Mouse (Mus musculus) neural tube, embryonic 15.5 days (tissue): ENCODE results near the gene Lsamp. TPM values are rescaled to one million over a fixed set of nuclear protein-coding genes. Genes with fewer than 3 reads are reported as not detected.

Experiments
- ATAC-seq: fragments of 200-750 bp; cut with Nextera tagmentation; 2 replicates; pipeline ENCODE4 v1.8.0; 2017; ENCODE audit warnings: mild to moderate bottlenecking, moderate TSS enrichment, moderate library complexity; ENCODE audit not compliant: low FRiP score
- H3K27ac ChIP-seq: fragments of 300-500 bp; sonication (generic); replicated peaks from 2 replicates; pipeline ENCODE4 v1.5.1; 2015; ENCODE audit warnings: mild to moderate bottlenecking, inconsistent platforms
- H3K27me3 ChIP-seq: fragments of 300-500 bp; sonication (generic); replicated peaks from 2 replicates; pipeline ENCODE4 v1.6.1; 2015; ENCODE audit warnings: inconsistent platforms
- H3K36me3 ChIP-seq: fragments of 300-500 bp; sonication (generic); 2 replicates; pipeline ENCODE4 v1.6.1; 2015; ENCODE audit warnings: inconsistent platforms
- H3K4me1 ChIP-seq: fragments of 300-500 bp; sonication (generic); 2 replicates; pipeline ENCODE4 v1.6.1; 2015; ENCODE audit warnings: inconsistent platforms
- H3K4me2 ChIP-seq: fragments of 300-500 bp; sonication (generic); 2 replicates; pipeline ENCODE4 v1.6.1; 2015; ENCODE audit warnings: inconsistent platforms, mild to moderate bottlenecking, moderate library complexity
- H3K4me3 ChIP-seq: fragments of 300-500 bp; sonication (generic); replicated peaks from 2 replicates; pipeline ENCODE4 v1.5.1; 2015; ENCODE audit warnings: mild to moderate bottlenecking, inconsistent platforms
- H3K9ac ChIP-seq: fragments of 300-500 bp; sonication (generic); replicated peaks from 2 replicates; pipeline ENCODE4 v1.6.1; 2015; ENCODE audit warnings: mild to moderate bottlenecking, inconsistent platforms
- H3K9me3 ChIP-seq: fragments of 300-500 bp; sonication (generic); replicated peaks from 2 replicates; pipeline ENCODE4 v1.6.1; 2016; ENCODE audit warnings: inconsistent platforms
- WGBS: fragments of 180-500 bp; shearing (Covaris S2); methylation state at CpG from one replicate; pipeline ENCODE4 v1.1.7; 2015; ENCODE audit warnings: mixed read lengths; 5-methylcytosine and 5-hydroxymethylcytosine counted together
- polyA plus RNA-seq: library from polyadenylated mRNA; unstranded; fragments of >200 nt; fragmentation: Nextera tagmentation; extraction: Ambion mirVana; gene quantifications from 2 replicates; pipeline ENCODE4 v1.2.1, GENCODE M21; 2015

The Lsamp gene
- polyA plus RNA-seq, 1 experiment from 2014 or later: 124 TPM

DNA sequence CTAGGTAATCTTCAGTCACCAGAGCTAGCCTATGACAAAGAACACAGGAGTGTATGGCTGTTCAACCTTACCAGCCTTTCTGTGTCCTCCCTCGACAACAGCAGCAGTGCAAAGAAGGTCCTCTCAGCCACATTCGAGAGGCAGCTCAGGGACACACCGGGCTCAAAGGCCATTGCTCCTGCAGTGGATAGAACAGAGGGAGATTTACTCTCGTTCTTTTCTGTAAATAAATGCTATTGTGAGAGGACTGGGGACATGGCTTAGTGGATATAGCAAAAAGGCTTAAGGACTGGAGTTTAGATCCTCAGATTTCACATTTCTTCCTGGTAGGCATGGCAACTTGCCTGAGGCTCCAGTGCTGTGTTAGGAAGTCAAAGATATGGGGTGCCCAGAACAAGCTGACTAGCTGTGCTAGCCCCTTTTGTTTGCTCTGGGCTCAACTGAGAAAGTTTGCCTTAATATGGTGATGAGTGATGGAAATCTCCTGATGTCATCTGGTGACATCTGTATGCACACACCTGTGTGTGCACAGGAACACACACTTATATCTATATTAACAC, 913.7 kb downstream of the Lsamp start:
- H3K9me3 ChIP-seq: no peaks in the 10 kb centered on the region
- 53% methylated on average over 4 of the region's 4 CpGs for WGBS
- H3K4me2 ChIP-seq: no peak overlapping the region
- H3K27me3 ChIP-seq: no peaks in the 10 kb centered on the region
- no peaks in the 10 kb centered on the region for H3K36me3 ChIP-seq
- no peak for ATAC-seq
- no peak overlapping the region for H3K4me3 ChIP-seq
- H3K27ac ChIP-seq: no peak overlapping the region
- H3K9ac ChIP-seq: no peak overlapping the region
- H3K4me1 ChIP-seq: no peaks in the 10 kb centered on the region

- Histone ChIP-seq H3K27ac (no peak overlapping the region), H3K4me3 (no peak overlapping the region), H3K27me3 (no peaks in the 10 kb centered on the region), H3K36me3 (no peaks in the 10 kb centered on the region), H3K4me2 (no peak overlapping the region), H3K4me1 (no peaks in the 10 kb centered on the region), H3K9ac (no peak overlapping the region), H3K9me3 (no peaks in the 10 kb centered on the region)
- no peak for ATAC-seq
- WGBS: 73% methylated on average over 1 of the region's 1 CpGs
These were observed 923.7 kb downstream of the Lsamp start for GRCm38 (mm10) chr16:40907892-40908291.

DNA sequence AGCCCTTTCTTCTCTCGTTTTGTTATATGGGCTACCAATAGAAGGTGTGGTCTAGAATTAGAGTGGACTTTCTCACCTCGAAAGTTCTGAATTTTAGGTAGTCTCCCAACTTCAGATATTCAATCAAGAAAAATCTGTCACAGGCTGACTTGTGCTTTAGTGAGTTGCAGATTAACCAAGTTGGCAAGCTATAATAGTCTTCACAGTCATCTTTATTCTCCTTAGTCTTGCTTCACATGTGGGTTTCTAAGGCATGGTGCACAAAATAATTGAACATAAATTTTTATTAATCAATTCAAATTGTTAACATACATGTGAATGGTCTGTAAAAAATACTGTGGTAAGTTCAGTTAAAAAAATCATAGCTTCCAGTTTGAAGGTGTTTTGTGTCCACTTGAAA, 930.0 kb downstream of the Lsamp start:
- no peaks in the 10 kb centered on the region for H3K27me3 ChIP-seq
- H3K36me3 ChIP-seq: no peaks in the 10 kb centered on the region
- no peaks in the 10 kb centered on the region for H3K4me1 ChIP-seq
- WGBS: 85% methylated on average over 2 of the region's 2 CpGs
- no peaks in the 10 kb centered on the region for H3K9me3 ChIP-seq
- no peak overlapping the region for H3K4me3 ChIP-seq
- H3K27ac ChIP-seq: no peak overlapping the region
- no peak overlapping the region for H3K4me2 ChIP-seq
- no peak overlapping the region for H3K9ac ChIP-seq
- ATAC-seq: no peak

DNA sequence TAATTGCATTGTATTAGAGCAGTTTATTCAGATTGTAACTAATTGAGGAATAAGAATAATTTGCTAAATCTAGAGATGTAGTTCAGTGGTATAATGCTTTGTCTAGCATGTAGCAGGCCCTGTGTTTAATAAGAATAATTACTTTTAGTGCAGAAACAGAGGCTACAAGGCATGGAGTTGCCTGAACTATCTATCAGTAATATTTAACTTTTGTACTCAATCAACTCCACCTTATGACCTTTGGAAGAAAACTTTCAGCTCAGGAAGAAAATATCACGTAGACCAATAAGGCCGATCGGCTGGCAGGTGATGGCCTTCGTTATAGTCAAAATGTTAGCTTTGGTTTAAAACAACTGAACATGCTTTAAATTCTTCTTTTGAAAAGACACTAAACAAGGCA, 946.4 kb downstream of the Lsamp start:
- H3K4me1 ChIP-seq: no peaks in the 10 kb centered on the region
- H3K4me3 ChIP-seq: no peak overlapping the region
- H3K9ac ChIP-seq: no peak overlapping the region
- ATAC-seq: no peak
- H3K36me3 ChIP-seq: no peaks in the 10 kb centered on the region
- 92% methylated on average over 4 of the region's 4 CpGs for WGBS
- no peak overlapping the region for H3K4me2 ChIP-seq
- H3K27ac ChIP-seq: no peak overlapping the region
- H3K9me3 ChIP-seq: no peaks in the 10 kb centered on the region
- no peaks in the 10 kb centered on the region for H3K27me3 ChIP-seq

GRCm38 (mm10) chr16:40942266-40942665, 958.1 kb downstream of the Lsamp start:
- ATAC-seq: no peak
- no peak overlapping the region for H3K9ac ChIP-seq
- H3K4me2 ChIP-seq: no peak overlapping the region
- H3K9me3 ChIP-seq: no peaks in the 10 kb centered on the region
- no peaks in the 10 kb centered on the region for H3K27me3 ChIP-seq
- H3K27ac ChIP-seq: no peak overlapping the region
- no peak overlapping the region for H3K4me3 ChIP-seq
- peaks cover 7% of the 10 kb centered on the region; the same call in 1 of the 2 replicates for H3K4me1 ChIP-seq
- 76% methylated on average over 3 of the region's 3 CpGs for WGBS
- H3K36me3 ChIP-seq: no peaks in the 10 kb centered on the region

GRCm38 (mm10) chr16:40945834-40946233, 961.7 kb downstream of the Lsamp start:
- ATAC-seq: 0 out of 2 replicates have a peak, but pooled peaks have one; percentile 47
- H3K27me3 ChIP-seq: no peaks in the 10 kb centered on the region
- H3K27ac ChIP-seq: peak overlapping the region; percentile 45; the same call in 1 of the 2 replicates
- 53% methylated on average over 1 of the region's 1 CpGs for WGBS
- H3K9me3 ChIP-seq: no peaks in the 10 kb centered on the region
- peaks cover 7% of the 10 kb centered on the region; the same call in 1 of the 2 replicates for H3K4me1 ChIP-seq
- H3K4me3 ChIP-seq: no peak overlapping the region
- H3K4me2 ChIP-seq: no peak overlapping the region
- H3K36me3 ChIP-seq: no peaks in the 10 kb centered on the region
- no peak overlapping the region for H3K9ac ChIP-seq

GRCm38 (mm10) chr16:40948013-40948412, 963.9 kb downstream of the Lsamp start:
- no peaks in the 10 kb centered on the region for H3K9me3 ChIP-seq
- no peak for ATAC-seq
- H3K4me3 ChIP-seq: no peak overlapping the region
- H3K4me1 ChIP-seq: peaks cover 7% of the 10 kb centered on the region; the same call in 1 of the 2 replicates
- H3K9ac ChIP-seq: no peak overlapping the region
- no peaks in the 10 kb centered on the region for H3K27me3 ChIP-seq
- no peak overlapping the region for H3K27ac ChIP-seq
- H3K36me3 ChIP-seq: no peaks in the 10 kb centered on the region
- H3K4me2 ChIP-seq: no peak overlapping the region

- WGBS: 91% methylated on average over 2 of the region's 2 CpGs
- no peak overlapping the region for H3K4me3 ChIP-seq
- H3K4me1 ChIP-seq: peaks cover 4% of the 10 kb centered on the region
- H3K36me3 ChIP-seq: no peaks in the 10 kb centered on the region
- no peak overlapping the region for H3K9ac ChIP-seq
- H3K4me2 ChIP-seq: no peak overlapping the region
- no peak overlapping the region for H3K27ac ChIP-seq
- ATAC-seq: no peak
- no peaks in the 10 kb centered on the region for H3K9me3 ChIP-seq
- no peaks in the 10 kb centered on the region for H3K27me3 ChIP-seq
These were observed 975.0 kb downstream of the Lsamp start for GRCm38 (mm10) chr16:40959211-40959610.

GRCm38 (mm10) chr16:40960586-40960985, 976.4 kb downstream of the Lsamp start:
- Histone ChIP-seq H3K4me2 (no peak overlapping the region), H3K36me3 (no peaks in the 10 kb centered on the region), H3K9me3 (no peaks in the 10 kb centered on the region), H3K4me3 (no peak overlapping the region), H3K9ac (no peak overlapping the region), H3K4me1 (peaks cover 4% of the 10 kb centered on the region), H3K27me3 (no peaks in the 10 kb centered on the region), H3K27ac (no peak overlapping the region)
- 76% methylated on average over 1 of the region's 1 CpGs for WGBS
- ATAC-seq: no peak

DNA sequence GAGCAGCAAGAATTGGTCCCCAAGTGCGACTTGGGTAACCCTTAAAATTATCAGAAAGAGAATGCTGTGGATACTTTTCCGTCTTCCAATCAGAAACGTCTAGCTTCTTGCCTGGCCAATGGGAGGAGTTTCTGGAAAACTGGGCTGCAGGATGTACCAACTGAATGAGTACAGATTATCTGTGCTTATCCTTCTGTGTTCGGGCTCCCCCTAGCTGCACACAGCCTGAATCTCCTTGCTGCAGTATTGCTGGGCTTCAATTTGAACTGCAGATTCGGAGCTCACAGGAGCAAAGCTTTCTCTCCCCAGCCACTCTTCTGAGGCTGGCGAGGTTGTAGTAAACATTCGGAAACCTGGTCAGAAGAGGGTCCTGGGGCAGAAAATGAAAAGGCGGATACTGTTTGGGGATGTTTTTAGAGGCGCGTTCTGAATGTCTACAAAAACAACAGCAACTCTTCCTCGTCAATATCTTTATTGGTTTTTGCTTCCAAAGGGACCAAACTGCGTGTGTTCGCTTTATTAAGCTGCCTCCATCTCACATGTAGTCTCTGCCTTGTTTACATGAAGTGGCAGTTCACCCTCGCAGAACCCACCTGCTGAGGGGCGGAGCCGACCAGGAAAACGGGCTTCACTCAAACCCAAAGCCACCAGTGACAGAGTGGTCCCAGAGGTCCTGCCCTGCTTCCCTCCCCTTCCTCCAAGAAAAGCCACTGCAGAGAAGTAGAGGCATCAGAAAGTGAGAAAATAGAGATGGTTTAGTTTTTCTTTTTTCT, 984.1 kb downstream of the Lsamp start:
- Histone ChIP-seq H3K4me1 (peaks cover 7% of the 10 kb centered on the region), H3K27ac (peak overlapping the region; percentile 65), H3K9ac (peak overlapping the region; percentile 33), H3K36me3 (no peaks in the 10 kb centered on the region), H3K4me3 (peak overlapping the region; percentile 30), H3K4me2 (peak overlapping the region; percentile 57), H3K27me3 (no peaks in the 10 kb centered on the region), H3K9me3 (no peaks in the 10 kb centered on the region)
- peak; percentile 96 for ATAC-seq
- WGBS: 17% methylated on average over 17 of the region's 17 CpGs

DNA sequence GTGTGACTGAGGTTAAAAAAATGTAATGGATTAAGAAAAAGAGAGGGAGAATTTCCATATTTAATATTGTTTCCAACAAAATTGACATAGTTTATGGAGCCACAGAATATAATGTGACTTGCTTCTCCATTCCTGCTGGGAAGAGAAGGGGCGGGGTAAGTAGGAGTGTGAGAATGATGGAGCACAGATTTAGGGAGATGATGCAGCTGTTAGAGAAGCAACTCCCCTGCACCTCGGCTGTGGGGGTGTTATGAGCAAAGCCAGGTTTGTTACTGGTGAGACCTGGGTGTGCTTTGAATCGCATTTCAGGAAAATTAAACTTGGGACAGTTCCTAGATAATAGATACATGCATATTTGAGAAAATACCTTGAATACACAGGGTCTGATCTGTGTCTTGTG, 987.2 kb downstream of the Lsamp start:
- no peaks in the 10 kb centered on the region for H3K9me3 ChIP-seq
- 64% methylated on average over 3 of the region's 3 CpGs for WGBS
- ATAC-seq: no peak
- no peak overlapping the region for H3K9ac ChIP-seq
- H3K36me3 ChIP-seq: no peaks in the 10 kb centered on the region
- H3K4me1 ChIP-seq: peaks cover 7% of the 10 kb centered on the region
- H3K27me3 ChIP-seq: no peaks in the 10 kb centered on the region
- H3K27ac ChIP-seq: no peak overlapping the region
- H3K4me2 ChIP-seq: no peak overlapping the region
- no peak overlapping the region for H3K4me3 ChIP-seq

DNA sequence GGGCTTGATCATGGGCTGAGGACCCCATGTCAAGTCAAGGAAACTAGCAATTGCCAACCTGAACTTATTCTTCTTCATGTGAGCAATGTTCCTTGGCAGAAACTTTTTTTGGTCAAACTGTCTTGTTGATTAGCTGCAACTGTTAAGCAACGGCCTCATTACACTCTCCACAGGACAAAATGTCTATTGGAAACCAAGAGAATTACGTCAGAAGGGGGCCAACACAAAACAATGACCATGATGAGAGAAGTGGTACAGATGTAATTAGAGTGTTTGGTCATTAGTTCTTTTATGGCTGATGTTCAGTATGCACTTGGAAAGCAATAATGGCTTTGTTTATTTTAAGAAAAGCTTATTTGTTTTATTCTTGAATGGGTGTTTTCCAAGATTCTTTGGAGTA, 989.9 kb downstream of the Lsamp start:
- no peak overlapping the region for H3K4me2 ChIP-seq
- no peak overlapping the region for H3K9ac ChIP-seq
- no peaks in the 10 kb centered on the region for H3K27me3 ChIP-seq
- H3K4me1 ChIP-seq: no peaks in the 10 kb centered on the region
- no peaks in the 10 kb centered on the region for H3K36me3 ChIP-seq
- no peak overlapping the region for H3K4me3 ChIP-seq
- H3K9me3 ChIP-seq: no peaks in the 10 kb centered on the region
- no peak for ATAC-seq
- 30% methylated on average over 2 of the region's 2 CpGs for WGBS
- H3K27ac ChIP-seq: no peak overlapping the region
